Mouse (Mus musculus) forebrain, embryonic 12.5 days (tissue): ENCODE measurements around the gene Aldoc. TPM values are rescaled to one million over a fixed set of nuclear protein-coding genes. Genes with fewer than 3 reads are reported as not detected.

ENCODE experiments used
- ATAC-seq: fragments of 200-750 bp; cut with Nextera tagmentation; 2 replicates; pipeline ENCODE4 v1.8.0; 2017; ENCODE audit warnings: moderate TSS enrichment; ENCODE audit not compliant: low FRiP score
- H3K27ac ChIP-seq: fragments of 300-500 bp; sonication (generic); 2 replicates; pipeline ENCODE4 v1.5.1; 2016; ENCODE audit warnings: mild to moderate bottlenecking
- H3K27me3 ChIP-seq: fragments of 300-500 bp; sonication (generic); 2 replicates; pipeline ENCODE4 v1.6.1; 2016; ENCODE audit warnings: mild to moderate bottlenecking
- H3K36me3 ChIP-seq: fragments of 300-500 bp; sonication (generic); replicated peaks from 2 replicates; pipeline ENCODE4 v1.6.1; 2016; ENCODE audit warnings: mild to moderate bottlenecking
- H3K4me1 ChIP-seq: fragments of 300-500 bp; sonication (generic); 2 replicates; pipeline ENCODE4 v1.6.1; 2016
- H3K4me2 ChIP-seq: fragments of 300-500 bp; sonication (generic); 2 replicates; pipeline ENCODE4 v1.6.1; 2016; ENCODE audit warnings: mild to moderate bottlenecking, moderate library complexity
- H3K4me3 ChIP-seq: fragments of 300-500 bp; sonication (generic); replicated peaks from 2 replicates; pipeline ENCODE4 v1.5.1; 2016; ENCODE audit warnings: mild to moderate bottlenecking
- H3K9ac ChIP-seq: fragments of 300-500 bp; sonication (generic); 2 replicates; pipeline ENCODE4 v1.6.1; 2016; ENCODE audit warnings: mild to moderate bottlenecking
- H3K9me3 ChIP-seq: fragments of 300-500 bp; sonication (generic); 2 replicates; pipeline ENCODE4 v1.6.1; 2016
- WGBS: fragments of 180-500 bp; shearing (Covaris S2); methylation state at CpG from one replicate; pipeline ENCODE4 v1.1.7; 2016; 5-methylcytosine and 5-hydroxymethylcytosine counted together
- polyA plus RNA-seq: library from polyadenylated mRNA; unstranded; fragments of >200 nt; fragmentation: Nextera tagmentation; extraction: Ambion mirVana; gene quantifications from 2 replicates; pipeline ENCODE4 v1.2.1, GENCODE M21; 2016

The Aldoc gene
- polyA plus RNA-seq, 1 experiment from 2014 or later: 26.9 TPM

DNA sequence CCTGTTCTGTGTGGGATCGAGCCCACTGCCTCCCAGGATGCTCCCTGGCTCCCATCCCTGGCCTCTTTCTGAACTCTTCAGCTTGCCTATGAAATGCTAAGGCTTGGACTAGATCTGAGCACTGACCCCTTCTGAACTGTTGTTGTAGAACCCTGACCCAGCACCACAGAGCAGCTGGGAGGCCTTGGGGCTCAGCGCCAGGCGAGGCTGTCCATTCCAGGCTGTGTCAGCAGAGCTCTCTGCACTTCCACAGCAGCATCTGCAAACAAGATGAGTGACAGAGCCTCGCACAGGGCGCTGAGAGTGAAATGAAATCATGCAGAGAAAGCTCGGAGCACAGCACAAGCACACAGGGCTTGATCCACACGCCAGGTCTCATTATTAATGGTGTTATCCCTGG is 49.8 kb downstream of the Aldoc start:
- no peak for ATAC-seq
- Histone ChIP-seq H3K27ac (no peak overlapping the region), H3K4me3 (no peak overlapping the region), H3K4me1 (0 out of 2 replicates have a peak, but pooled peaks cover 4% of the 10 kb centered on the region), H3K9ac (no peak overlapping the region), H3K9me3 (no peaks in the 10 kb centered on the region), H3K27me3 (no peaks in the 10 kb centered on the region), H3K4me2 (no peak overlapping the region), H3K36me3 (no peaks in the 10 kb centered on the region)
- WGBS: 66% methylated on average over 7 of the region's 7 CpGs

DNA sequence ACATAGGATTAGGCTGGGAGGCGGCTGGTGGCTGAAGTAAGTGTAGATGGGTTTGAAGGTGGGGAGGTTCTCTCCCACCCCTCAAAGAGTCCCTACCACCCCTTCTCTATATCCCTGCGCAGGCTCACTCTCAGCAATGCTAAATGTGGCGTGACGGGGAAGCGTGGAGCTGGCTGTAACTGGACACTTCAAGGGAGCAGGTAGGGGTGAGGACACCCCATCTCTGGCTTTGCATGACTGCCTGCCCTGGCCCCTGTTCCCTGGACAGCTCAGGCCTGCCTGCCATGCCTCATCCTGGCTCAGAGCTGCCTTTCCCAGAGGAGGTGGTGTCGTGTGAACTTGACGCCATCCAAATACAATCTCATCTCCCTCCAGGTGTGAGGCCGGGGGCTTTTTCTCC is 51.4 kb downstream of the Aldoc start:
- Histone ChIP-seq H3K4me2 (no peak overlapping the region), H3K4me3 (no peak overlapping the region), H3K27ac (no peak overlapping the region), H3K9ac (no peak overlapping the region), H3K4me1 (0 out of 2 replicates have a peak, but pooled peaks cover 4% of the 10 kb centered on the region), H3K27me3 (no peaks in the 10 kb centered on the region), H3K9me3 (no peaks in the 10 kb centered on the region), H3K36me3 (no peaks in the 10 kb centered on the region)
- WGBS: 84% methylated on average over 8 of the region's 8 CpGs
- no peak for ATAC-seq

Other genes with a start within 250 kb of the Aldoc start
- gene Eral1, start 242.6 kb upstream of the Aldoc start, polyA plus RNA-seq: 33.1 and 35.5 TPM in 2 replicates
- 22.3 and 25.5 TPM in 2 replicates for gene Fam222b, start 228.3 kb upstream of the Aldoc start, polyA plus RNA-seq
- 121 and 127 TPM in 2 replicates for gene Traf4, start 157.4 kb upstream of the Aldoc start, polyA plus RNA-seq
- gene Nek8, start 146.3 kb upstream of the Aldoc start, polyA plus RNA-seq: 8.8 and 9.4 TPM in 2 replicates
- 5.5 and 6.9 TPM in 2 replicates for gene Tlcd1, start 146.3 kb upstream of the Aldoc start, polyA plus RNA-seq
- 931 and 997 TPM in 2 replicates for gene Rpl23a, start 139.4 kb upstream of the Aldoc start, polyA plus RNA-seq
- 44.5 and 49.8 TPM in 2 replicates for gene Rab34, start 134.5 kb upstream of the Aldoc start, polyA plus RNA-seq
- gene Proca1, start 129.6 kb upstream of the Aldoc start, polyA plus RNA-seq: 1.4 and 1.5 TPM in 2 replicates
- 45.1 and 48.3 TPM in 2 replicates for gene Sdf2, start 77.2 kb upstream of the Aldoc start, polyA plus RNA-seq
- 38.9 and 43.2 TPM in 2 replicates for gene Supt6, start 77.0 kb upstream of the Aldoc start, polyA plus RNA-seq
- gene 2610507B11Rik, start 61.2 kb upstream of the Aldoc start, polyA plus RNA-seq: 79.8 and 93.9 TPM in 2 replicates
- gene BC030499, start 32.1 kb upstream of the Aldoc start, polyA plus RNA-seq: 0.41 and 0.52 TPM in 2 replicates
- gene Spag5, start 21.4 kb upstream of the Aldoc start, polyA plus RNA-seq: 63.0 and 64.7 TPM in 2 replicates
- 58.8 and 62.5 TPM in 2 replicates for gene Pigs, start 5.4 kb downstream of the Aldoc start, polyA plus RNA-seq
- 75.6 and 76.5 TPM in 2 replicates for gene Unc119, start 20.5 kb downstream of the Aldoc start, polyA plus RNA-seq
- 0.06 TPM in 1 of 2 replicates, not detected in the other for gene Foxn1, start 63.6 kb downstream of the Aldoc start, polyA plus RNA-seq
- not detected in 2 replicates for gene Slc13a2, start 99.2 kb downstream of the Aldoc start, polyA plus RNA-seq
- gene Slc46a1, start 142.7 kb downstream of the Aldoc start, polyA plus RNA-seq: 18.4 and 19.2 TPM in 2 replicates
- gene Sarm1, start 174.8 kb downstream of the Aldoc start, polyA plus RNA-seq: 32.1 and 34.8 TPM in 2 replicates
- gene Vtn, start 176.1 kb downstream of the Aldoc start, polyA plus RNA-seq: 32.8 and 36.9 TPM in 2 replicates
- not detected in 2 replicates for gene Sebox, start 180.5 kb downstream of the Aldoc start, polyA plus RNA-seq
- 76.8 and 79.7 TPM in 2 replicates for gene Tmem199, start 189.2 kb downstream of the Aldoc start, polyA plus RNA-seq
- 161 and 169 TPM in 2 replicates for gene Poldip2, start 189.2 kb downstream of the Aldoc start, polyA plus RNA-seq
- gene Tnfaip1, start 213.4 kb downstream of the Aldoc start, polyA plus RNA-seq: 72.0 and 72.7 TPM in 2 replicates
- 93.8 and 97.1 TPM in 2 replicates for gene Ift20, start 213.4 kb downstream of the Aldoc start, polyA plus RNA-seq
- 55.3 and 55.7 TPM in 2 replicates for gene Tmem97, start 227.8 kb downstream of the Aldoc start, polyA plus RNA-seq